Mouse (Mus musculus): Measurements from ENCODE around the gene Por. TPM values are rescaled to one million over a fixed set of nuclear protein-coding genes. Genes with fewer than 3 reads are reported as not detected.

The Por gene
- polyA plus RNA-seq, 1 experiment from 2014 or later = 93.9 TPM

DNA sequence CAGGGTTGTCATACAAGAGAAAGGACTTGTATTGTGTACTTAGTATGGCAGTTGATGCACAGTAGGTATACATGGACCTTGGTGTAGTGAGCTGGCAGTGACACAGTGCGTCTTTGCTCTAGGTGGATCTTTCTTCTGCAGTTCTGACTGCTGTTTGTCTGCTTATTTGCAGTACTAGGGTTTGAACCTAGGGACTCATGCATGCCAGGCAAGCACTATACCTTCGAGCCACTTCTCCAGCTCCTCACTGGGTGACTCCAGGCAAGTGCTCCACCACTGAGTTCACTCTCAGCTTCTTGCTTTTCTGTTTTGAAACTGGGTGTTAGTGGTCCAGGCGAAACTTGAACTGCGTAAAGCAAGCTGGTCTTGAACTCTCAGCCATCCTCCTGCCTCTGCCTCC lies 31.8 kb downstream of the Por start:
- Histone ChIP-seq H3K27me3 (ENCODE audit: control insufficient read depth, insufficient read depth, low read length) (no peaks in the 10 kb centered on the region), H3K9ac (ENCODE audit: low read length) (no peak overlapping the region), H3K4me3 (ENCODE audit: low read depth, low read length) (no peak overlapping the region), H3K4me2 (ENCODE audit: low read depth) (no peak overlapping the region), H3K4me1 (ENCODE audit: control insufficient read depth, insufficient read depth, low read length) (no peaks in the 10 kb centered on the region), H3K9me3 (ENCODE audit: control insufficient read depth, low read length) (no peaks in the 10 kb centered on the region), H3K36me3 (ENCODE audit: control insufficient read depth, insufficient read depth, low read length) (no peaks in the 10 kb centered on the region; the same call in 1 of the 2 replicates), H3K27ac (ENCODE audit: low read depth, low read length) (no peak overlapping the region)
- 96% methylated on average over 4 of the region's 4 CpGs for WGBS
- DNase-seq (ENCODE audit: low spot score) = no peak
- no peak for ATAC-seq (ENCODE audit: insufficient read depth, low FRiP score, low TSS enrichment)

DNA sequence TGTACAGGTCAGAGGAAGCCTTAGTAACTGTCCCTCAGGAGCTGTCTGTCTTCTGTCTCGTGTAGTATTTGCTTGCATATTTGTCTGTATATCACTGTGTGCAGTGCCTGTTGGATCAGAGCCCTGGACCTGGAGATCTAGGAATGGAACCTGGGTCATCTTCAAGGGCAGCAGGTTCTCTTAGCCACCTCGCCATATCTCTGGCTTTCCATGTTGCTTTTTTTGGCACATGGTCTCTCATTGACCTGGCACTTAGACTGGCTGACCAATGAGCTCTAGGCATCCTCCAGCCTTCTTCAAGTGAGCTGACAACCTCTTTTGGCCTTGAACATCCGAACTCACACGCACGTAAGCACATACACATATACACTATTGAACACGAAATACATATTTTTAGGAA lies 32.4 kb downstream of the Por start:
- 86% methylated on average over 6 of the region's 6 CpGs for WGBS
- ATAC-seq (ENCODE audit: insufficient read depth, low FRiP score, low TSS enrichment) (no peak), DNase-seq (ENCODE audit: low spot score) (no peak)
- Histone ChIP-seq H3K27me3 (ENCODE audit: control insufficient read depth, insufficient read depth, low read length) (no peaks in the 10 kb centered on the region), H3K9me3 (ENCODE audit: control insufficient read depth, low read length) (no peaks in the 10 kb centered on the region), H3K9ac (ENCODE audit: low read length) (no peak overlapping the region), H3K36me3 (ENCODE audit: control insufficient read depth, insufficient read depth, low read length) (no peaks in the 10 kb centered on the region; the same call in 1 of the 2 replicates), H3K27ac (ENCODE audit: low read depth, low read length) (no peak overlapping the region), H3K4me3 (ENCODE audit: low read depth, low read length) (no peak overlapping the region), H3K4me1 (ENCODE audit: control insufficient read depth, insufficient read depth, low read length) (no peaks in the 10 kb centered on the region), H3K4me2 (ENCODE audit: low read depth) (no peak overlapping the region)

DNA sequence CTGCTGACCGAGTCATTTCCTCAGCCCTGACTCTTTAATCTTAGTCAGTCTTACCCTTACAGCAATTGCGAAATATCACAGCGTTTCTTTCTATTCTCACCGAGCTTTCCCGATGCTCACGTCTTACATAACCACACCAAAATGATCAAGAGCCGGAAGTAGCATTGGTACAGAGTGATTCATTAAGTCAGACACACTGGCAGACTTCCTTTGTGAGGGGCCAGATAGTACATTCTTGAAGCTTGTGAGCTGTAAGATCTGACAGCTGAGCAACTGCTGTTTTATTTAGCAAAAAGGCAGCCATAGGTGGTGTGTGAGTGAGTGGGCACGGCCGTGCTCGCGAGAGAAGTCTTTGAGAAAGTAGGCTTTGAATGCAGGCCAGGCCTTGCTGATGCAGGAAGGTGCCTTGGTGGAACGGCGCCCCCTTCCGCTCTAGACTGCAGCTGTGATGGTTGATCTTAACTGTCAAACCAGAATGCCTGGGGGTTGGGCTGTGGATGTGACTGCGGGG lies 32.9 kb downstream of the Por start:
- WGBS = 77% methylated on average over 15 of the region's 15 CpGs
- H3K27ac ChIP-seq (ENCODE audit: low read depth, low read length) = no peak overlapping the region
- H3K9me3 ChIP-seq (ENCODE audit: control insufficient read depth, low read length) = no peaks in the 10 kb centered on the region
- no peak for ATAC-seq (ENCODE audit: insufficient read depth, low FRiP score, low TSS enrichment)
- no peak overlapping the region for H3K4me3 ChIP-seq (ENCODE audit: low read depth, low read length)
- no peak for DNase-seq (ENCODE audit: low spot score)
- H3K27me3 ChIP-seq (ENCODE audit: control insufficient read depth, insufficient read depth, low read length) = no peaks in the 10 kb centered on the region
- H3K4me2 ChIP-seq (ENCODE audit: low read depth) = no peak overlapping the region
- no peaks in the 10 kb centered on the region; the same call in 1 of the 2 replicates for H3K36me3 ChIP-seq (ENCODE audit: control insufficient read depth, insufficient read depth, low read length)
- H3K4me1 ChIP-seq (ENCODE audit: control insufficient read depth, insufficient read depth, low read length) = no peaks in the 10 kb centered on the region
- no peak overlapping the region for H3K9ac ChIP-seq (ENCODE audit: low read length)

DNA sequence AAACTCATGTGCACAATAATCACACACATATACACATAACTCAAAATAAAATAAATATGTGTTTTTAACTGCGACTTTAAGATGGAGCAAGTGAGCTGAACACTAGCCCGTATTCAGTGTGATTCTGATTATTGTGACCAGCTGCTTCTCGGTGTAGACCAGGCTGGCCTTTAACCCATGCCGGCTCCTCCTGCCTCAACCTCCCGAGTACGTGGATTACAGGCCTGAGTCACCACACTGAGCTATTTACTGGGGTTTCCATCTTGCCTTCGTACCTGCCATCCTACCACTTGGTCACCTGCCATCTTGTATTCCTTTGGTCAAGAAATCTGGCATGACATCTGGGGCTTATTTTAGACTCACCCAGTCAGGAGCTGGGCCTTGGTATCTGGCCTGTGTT lies 33.6 kb downstream of the Por start:
- ATAC-seq (ENCODE audit: insufficient read depth, low FRiP score, low TSS enrichment) (no peak), DNase-seq (ENCODE audit: low spot score) (no peak)
- no peaks in the 10 kb centered on the region for H3K9me3 ChIP-seq (ENCODE audit: control insufficient read depth, low read length)
- H3K36me3 ChIP-seq (ENCODE audit: control insufficient read depth, insufficient read depth, low read length) = no peaks in the 10 kb centered on the region
- no peaks in the 10 kb centered on the region for H3K4me1 ChIP-seq (ENCODE audit: control insufficient read depth, insufficient read depth, low read length)
- no peaks in the 10 kb centered on the region for H3K27me3 ChIP-seq (ENCODE audit: control insufficient read depth, insufficient read depth, low read length)
- no peak overlapping the region for H3K9ac ChIP-seq (ENCODE audit: low read length)
- no peak overlapping the region for H3K4me2 ChIP-seq (ENCODE audit: low read depth)
- H3K4me3 ChIP-seq (ENCODE audit: low read depth, low read length) = no peak overlapping the region
- WGBS = 94% methylated on average over 7 of the region's 7 CpGs
- H3K27ac ChIP-seq (ENCODE audit: low read depth, low read length) = no peak overlapping the region

DNA sequence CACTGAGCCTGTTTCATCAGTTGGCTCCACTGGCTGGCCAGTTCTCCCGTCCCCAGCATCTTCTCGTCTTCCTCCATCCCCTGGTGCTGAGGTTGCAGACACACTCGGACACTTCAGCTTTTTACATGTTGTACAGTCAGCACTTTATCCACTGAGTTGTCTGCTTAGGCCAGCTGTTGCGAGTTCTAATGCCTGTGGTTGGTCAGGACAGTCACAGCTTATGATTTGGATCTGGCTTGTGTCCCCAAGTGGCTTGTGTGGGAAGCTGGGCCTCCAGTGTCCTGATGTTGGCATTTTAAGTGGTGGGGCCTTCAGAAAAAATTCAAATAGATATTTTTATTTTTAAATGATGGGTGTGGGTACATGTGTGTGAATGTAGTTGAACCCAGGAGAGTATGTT lies 35.5 kb downstream of the Por start:
- Histone ChIP-seq H3K4me1 (ENCODE audit: control insufficient read depth, insufficient read depth, low read length) (no peaks in the 10 kb centered on the region), H3K36me3 (ENCODE audit: control insufficient read depth, insufficient read depth, low read length) (no peaks in the 10 kb centered on the region; the same call in 1 of the 2 replicates)
- no peak for ATAC-seq (ENCODE audit: insufficient read depth, low FRiP score, low TSS enrichment)

DNA sequence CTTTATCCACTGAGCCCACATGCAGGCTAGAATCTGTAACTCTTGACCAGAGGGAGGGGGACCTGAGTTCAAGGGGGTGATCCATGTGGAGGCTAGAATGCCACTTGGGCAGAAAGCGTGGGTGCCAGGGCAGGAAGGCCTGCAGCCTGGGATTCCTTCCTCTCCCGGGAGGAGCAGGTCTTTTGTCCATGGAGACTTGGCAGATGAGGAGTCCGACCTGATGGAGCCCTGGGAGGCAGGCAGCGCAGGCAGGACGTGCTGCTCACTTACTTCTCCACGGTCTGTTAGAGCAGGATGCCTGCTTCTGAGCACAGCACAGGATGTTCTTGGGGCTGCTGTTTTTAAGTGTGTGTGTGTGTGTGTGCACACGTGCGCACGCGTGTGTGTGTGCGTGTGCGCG lies 37.2 kb downstream of the Por start:
- Histone ChIP-seq H3K4me2 (ENCODE audit: low read depth) (no peak overlapping the region), H3K4me1 (ENCODE audit: control insufficient read depth, insufficient read depth, low read length) (no peaks in the 10 kb centered on the region), H3K36me3 (ENCODE audit: control insufficient read depth, insufficient read depth, low read length) (no peaks in the 10 kb centered on the region; the same call in 1 of the 2 replicates), H3K27me3 (ENCODE audit: control insufficient read depth, insufficient read depth, low read length) (no peaks in the 10 kb centered on the region), H3K9ac (ENCODE audit: low read length) (no peak overlapping the region), H3K9me3 (ENCODE audit: control insufficient read depth, low read length) (no peaks in the 10 kb centered on the region), H3K4me3 (ENCODE audit: low read depth, low read length) (no peak overlapping the region), H3K27ac (ENCODE audit: low read depth, low read length) (no peak overlapping the region)
- no peak for ATAC-seq (ENCODE audit: insufficient read depth, low FRiP score, low TSS enrichment)
- DNase-seq (ENCODE audit: low spot score) = no peak
- 96% methylated on average over 13 of the region's 13 CpGs for WGBS

More for the DNA sequence above, 35.5 kb downstream of the Por start:
- H3K4me3 ChIP-seq (ENCODE audit: low read depth, low read length) = no peak overlapping the region
- WGBS = 94% methylated on average over 4 of the region's 4 CpGs
- no peaks in the 10 kb centered on the region for H3K27me3 ChIP-seq (ENCODE audit: control insufficient read depth, insufficient read depth, low read length)
- no peak overlapping the region for H3K9ac ChIP-seq (ENCODE audit: low read length)
- no peaks in the 10 kb centered on the region for H3K9me3 ChIP-seq (ENCODE audit: control insufficient read depth, low read length)
- no peak overlapping the region for H3K27ac ChIP-seq (ENCODE audit: low read depth, low read length)
- no peak for DNase-seq (ENCODE audit: low spot score)
- H3K4me2 ChIP-seq (ENCODE audit: low read depth) = no peak overlapping the region

DNA sequence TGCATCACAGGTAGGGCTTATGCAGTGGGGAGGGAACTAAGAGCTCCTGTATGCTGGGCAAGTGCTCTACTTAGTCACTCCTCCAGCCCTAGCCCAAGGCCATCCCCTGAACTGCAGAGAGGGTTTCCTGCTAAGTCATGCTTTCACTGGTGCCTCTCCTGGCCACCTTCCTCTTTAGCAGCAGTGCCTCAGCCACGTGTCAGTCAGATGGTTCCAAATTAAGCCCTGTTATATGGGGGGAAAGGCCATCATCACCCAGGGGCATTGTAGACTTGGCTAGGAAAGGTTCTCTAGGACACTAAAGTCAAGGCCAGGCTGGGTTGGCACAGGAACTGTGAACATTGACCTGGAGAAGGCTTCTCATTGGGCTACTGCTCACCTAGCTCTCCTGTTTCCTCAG lies 38.0 kb downstream of the Por start:
- ATAC-seq (ENCODE audit: insufficient read depth, low FRiP score, low TSS enrichment) = no peak
- Histone ChIP-seq H3K4me2 (ENCODE audit: low read depth) (no peak overlapping the region), H3K4me3 (ENCODE audit: low read depth, low read length) (no peak overlapping the region), H3K4me1 (ENCODE audit: control insufficient read depth, insufficient read depth, low read length) (no peaks in the 10 kb centered on the region), H3K27me3 (ENCODE audit: control insufficient read depth, insufficient read depth, low read length) (no peaks in the 10 kb centered on the region), H3K36me3 (ENCODE audit: control insufficient read depth, insufficient read depth, low read length) (no peaks in the 10 kb centered on the region; the same call in 1 of the 2 replicates), H3K9me3 (ENCODE audit: control insufficient read depth, low read length) (no peaks in the 10 kb centered on the region), H3K9ac (ENCODE audit: low read length) (no peak overlapping the region), H3K27ac (ENCODE audit: low read depth, low read length) (no peak overlapping the region)
- WGBS = 52% methylated on average over 1 of the region's 1 CpGs
- DNase-seq (ENCODE audit: low spot score) = no peak

DNA sequence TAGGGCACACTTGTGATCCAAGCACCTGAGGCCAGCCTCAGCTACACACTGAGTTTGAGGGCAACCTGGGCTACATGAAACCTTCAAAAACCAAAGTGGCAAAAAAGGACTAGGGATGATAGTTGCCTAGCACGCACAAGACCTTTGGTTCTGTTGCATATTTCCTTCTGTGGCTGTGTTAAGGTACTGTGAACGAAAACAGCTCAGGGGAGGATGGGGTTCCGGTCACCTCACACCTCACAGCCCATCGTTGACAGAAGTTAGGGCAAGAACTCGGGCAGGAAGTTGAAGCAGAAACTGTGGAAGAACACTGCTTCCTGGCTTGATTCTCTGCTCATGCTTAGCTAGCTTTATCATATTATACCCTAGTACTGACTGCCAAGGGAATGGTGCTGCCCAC lies 39.9 kb downstream of the Por start:
- DNase-seq (ENCODE audit: low spot score) = no peak
- ATAC-seq (ENCODE audit: insufficient read depth, low FRiP score, low TSS enrichment) = no peak
- Histone ChIP-seq H3K9ac (ENCODE audit: low read length) (no peak overlapping the region), H3K27me3 (ENCODE audit: control insufficient read depth, insufficient read depth, low read length) (no peaks in the 10 kb centered on the region), H3K9me3 (ENCODE audit: control insufficient read depth, low read length) (no peaks in the 10 kb centered on the region), H3K4me1 (ENCODE audit: control insufficient read depth, insufficient read depth, low read length) (peaks cover 7% of the 10 kb centered on the region; the same call in 1 of the 2 replicates), H3K36me3 (ENCODE audit: control insufficient read depth, insufficient read depth, low read length) (no peaks in the 10 kb centered on the region; the same call in 1 of the 2 replicates), H3K27ac (ENCODE audit: low read depth, low read length) (no peak overlapping the region), H3K4me2 (ENCODE audit: low read depth) (no peak overlapping the region), H3K4me3 (ENCODE audit: low read depth, low read length) (no peak overlapping the region)
- WGBS = 98% methylated on average over 5 of the region's 5 CpGs

DNA sequence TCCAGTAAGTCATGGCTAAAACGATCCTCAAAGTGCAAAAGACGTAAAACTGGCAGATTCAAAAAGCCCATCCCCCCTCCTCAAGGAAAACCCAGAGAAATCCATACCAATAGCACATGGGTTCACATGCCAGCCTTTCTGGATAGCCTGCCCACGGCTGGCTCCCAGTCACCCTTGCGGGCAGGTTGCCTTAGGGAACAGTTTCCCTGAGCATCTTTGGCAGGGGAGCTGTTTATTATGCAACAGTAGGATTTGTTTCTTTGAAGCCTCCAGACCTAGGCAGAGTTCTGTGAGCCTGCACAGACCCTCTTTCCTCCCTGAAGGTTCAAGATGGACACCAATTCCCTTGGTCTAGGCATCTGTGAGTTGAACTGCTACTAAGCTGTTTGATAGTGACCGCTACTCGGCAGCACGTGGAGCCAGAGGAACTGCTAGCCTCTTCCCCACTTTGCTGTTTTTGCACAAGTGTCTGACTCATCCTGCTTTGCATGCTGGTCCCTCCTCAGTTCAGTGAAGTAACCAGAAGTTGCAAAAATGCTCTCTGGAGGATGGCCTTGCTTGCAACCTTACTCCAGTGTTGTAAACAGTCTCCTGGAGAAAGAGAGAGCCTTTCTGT lies 40.9 kb downstream of the Por start:
- no peak overlapping the region for H3K27ac ChIP-seq (ENCODE audit: low read depth, low read length)
- H3K4me3 ChIP-seq (ENCODE audit: low read depth, low read length) = no peak overlapping the region
- 87% methylated on average over 7 of the region's 7 CpGs for WGBS
- no peaks in the 10 kb centered on the region for H3K27me3 ChIP-seq (ENCODE audit: control insufficient read depth, insufficient read depth, low read length)
- no peak for DNase-seq (ENCODE audit: low spot score)
- no peaks in the 10 kb centered on the region for H3K9me3 ChIP-seq (ENCODE audit: control insufficient read depth, low read length)
- H3K9ac ChIP-seq (ENCODE audit: low read length) = no peak overlapping the region
- H3K4me2 ChIP-seq (ENCODE audit: low read depth) = no peak overlapping the region
- peaks cover 7% of the 10 kb centered on the region; the same call in 1 of the 2 replicates for H3K4me1 ChIP-seq (ENCODE audit: control insufficient read depth, insufficient read depth, low read length)
- no peak for ATAC-seq (ENCODE audit: insufficient read depth, low FRiP score, low TSS enrichment)
- peaks cover 2% of the 10 kb centered on the region for H3K36me3 ChIP-seq (ENCODE audit: control insufficient read depth, insufficient read depth, low read length)

Measured in neural tube, embryonic 11.5 days (tissue).